Mouse (Mus musculus): ENCODE measurements around the gene Adamtsl4.

Gene Adamtsl4

DNA sequence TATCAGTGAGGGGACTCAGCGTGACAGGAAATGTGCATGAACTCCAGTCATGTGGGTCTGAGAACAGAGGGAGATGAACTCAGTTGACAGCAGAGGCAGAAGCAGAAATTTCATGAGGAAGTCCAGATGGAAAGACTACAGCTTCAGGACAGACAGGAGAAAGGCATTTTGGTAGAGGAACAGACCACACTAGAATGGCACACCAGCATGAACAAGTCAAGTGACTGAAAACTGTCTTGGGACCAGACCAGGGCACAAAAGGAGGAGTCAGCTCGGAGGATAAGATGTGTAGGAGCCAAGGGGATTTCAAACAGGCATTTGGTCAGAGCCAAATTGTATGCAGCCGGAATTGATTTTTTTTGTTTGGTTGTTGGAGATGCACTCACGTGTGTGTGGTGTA, 52.1 kb downstream of the Adamtsl4 start:
- DNase-seq (ENCODE audit: low spot score in 2 of 2) = no peak

DNA sequence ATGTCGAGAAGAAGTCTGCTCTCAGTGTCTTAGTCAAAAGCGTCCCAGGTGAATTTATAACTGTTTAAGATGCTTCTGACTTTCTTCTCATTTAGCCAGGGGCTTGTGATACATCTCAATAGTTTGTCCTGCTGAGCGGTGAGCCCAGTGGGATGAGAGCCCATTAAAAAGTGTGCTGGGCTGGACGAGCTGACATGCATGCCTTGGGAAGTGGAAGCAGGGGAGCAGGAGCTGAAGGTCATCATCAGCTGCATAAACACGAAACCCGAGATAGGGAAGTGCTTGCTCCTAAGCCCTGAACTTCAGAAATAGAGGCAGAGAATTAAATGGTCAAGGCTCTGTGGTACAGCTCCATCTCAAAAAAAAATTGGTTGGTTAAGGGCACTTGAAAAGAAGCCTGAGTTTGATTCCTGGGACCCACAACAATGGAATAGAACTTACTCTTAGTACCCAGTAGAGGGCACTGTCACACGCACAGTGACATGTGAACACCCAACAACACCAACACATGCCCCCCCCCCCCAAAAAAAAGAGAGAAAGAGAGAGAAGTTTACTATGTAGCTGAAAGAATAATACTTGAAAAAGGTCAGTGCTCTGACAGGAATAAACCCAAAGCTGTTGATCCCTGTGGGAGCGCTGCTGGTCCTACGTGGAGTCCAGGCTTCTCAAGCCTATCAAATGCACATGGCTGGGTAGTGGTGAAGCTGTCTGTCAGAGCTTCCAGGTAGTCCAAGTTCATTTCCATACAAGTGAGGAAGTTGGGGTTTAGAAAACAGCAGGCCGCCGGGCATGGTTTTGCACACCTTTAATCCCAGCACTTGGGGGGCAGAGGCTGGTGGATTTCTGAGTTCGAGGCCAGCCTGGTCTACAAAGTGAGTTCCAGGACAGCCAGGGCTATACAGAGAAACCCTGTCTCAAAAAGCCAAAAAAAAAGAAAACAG, 54.8 kb downstream of the Adamtsl4 start:
- DNase-seq (ENCODE audit: low spot score in 2 of 2) = no peak

DNA sequence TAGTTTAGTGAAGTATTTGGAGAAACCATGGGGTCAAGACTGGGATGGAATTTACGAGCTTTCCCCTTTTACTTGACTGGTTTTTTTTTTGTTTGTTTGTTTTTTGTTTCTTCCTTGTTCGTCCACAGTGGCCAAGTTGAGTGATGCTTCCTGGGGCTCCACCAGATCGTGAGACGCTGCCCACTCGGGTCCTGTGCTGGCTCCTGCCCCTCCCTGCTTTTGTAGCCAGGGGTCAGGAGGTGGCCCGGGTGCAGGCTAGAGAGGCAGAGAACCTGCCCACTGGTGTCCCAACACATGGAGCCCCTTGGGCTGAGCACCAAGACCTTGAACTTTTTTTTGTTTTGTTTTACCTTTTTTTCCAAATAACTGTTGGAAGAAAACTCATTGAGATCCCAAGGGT, 56.4 kb downstream of the Adamtsl4 start:
- DNase-seq (ENCODE audit: low spot score in 2 of 2) = no peak

DNA sequence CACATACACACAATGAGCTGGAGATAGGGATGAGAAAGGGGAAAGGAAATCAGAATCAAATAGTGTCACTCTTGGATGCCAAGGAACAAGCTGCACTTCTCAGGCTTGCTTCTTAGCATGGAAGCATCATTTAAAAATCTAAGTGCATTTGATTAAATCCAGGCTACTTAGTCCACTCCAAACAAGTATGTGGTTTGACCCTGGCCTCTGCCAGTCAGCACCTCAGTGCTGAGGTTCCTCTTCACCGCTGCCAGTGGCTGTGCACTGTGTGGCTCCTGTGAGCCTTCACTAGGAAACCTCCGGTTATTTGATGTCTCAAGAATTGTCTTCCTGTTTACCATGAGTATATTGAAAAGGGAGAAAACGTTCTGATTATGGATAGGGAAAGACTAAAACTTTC, 56.9 kb downstream of the Adamtsl4 start:
- no peak for DNase-seq (ENCODE audit: low spot score in 2 of 2)

DNA sequence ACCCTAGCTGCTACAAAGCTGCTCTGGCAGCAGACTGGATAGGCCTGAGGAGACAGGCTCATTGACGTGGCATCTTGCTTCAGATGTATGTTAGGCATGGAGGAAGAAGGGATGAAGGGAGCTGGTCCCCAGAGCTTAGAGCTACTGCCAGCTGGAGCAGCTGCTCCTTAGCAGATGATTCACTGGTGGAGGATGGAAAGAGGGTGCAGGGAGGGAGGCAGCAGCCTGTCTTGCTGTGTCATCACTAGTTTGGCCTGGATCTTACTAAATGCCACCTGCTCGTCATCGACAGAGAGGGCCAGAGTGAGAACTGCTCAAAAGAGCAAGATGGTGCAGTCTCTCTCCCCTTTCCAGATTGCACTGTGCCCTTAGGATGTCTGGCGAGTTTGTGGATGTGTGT, 58.0 kb downstream of the Adamtsl4 start:
- DNase-seq (ENCODE audit: low spot score in 2 of 2) = no peak

DNA sequence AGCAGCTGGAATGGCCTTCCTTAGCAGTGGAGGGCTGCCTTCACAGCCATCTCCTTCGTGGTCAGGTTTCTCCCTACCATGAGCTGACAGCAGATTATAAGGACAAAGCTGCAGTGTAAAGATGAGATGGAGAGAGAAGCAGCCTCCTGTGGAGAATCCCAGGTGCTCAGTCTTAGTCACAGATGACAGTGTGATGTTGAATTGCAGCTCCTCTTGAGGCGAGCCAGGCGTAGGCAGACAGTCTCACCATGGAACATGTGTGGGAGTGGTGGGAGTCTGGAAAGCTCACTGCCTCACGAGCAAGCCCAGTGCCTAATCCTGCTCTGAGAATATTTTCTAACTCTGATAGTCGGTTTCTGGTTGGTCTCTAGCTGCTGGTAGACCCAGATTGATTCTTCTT, 60.0 kb downstream of the Adamtsl4 start:
- no peak for DNase-seq (ENCODE audit: low spot score in 2 of 2)

All from urinary bladder, postnatal 36 days (tissue).